Mouse (Mus musculus): Measurements from ENCODE around the gene Mpeg1. TPM values are rescaled to one million over a fixed set of nuclear protein-coding genes. Genes with fewer than 3 reads are reported as not detected.
A peak's percentile ranks its signal among the peaks of the same experiment; 100 is the strongest.

The Mpeg1 gene
- polyA plus RNA-seq, 1 experiment from 2014 or later: 0.97 TPM

GRCm38 (mm10) chr19:12433033-12433432 lies 27.5 kb upstream of the Mpeg1 start:
- Histone ChIP-seq H3K4me3 (ENCODE audit: low read depth, low read length) (no peak overlapping the region), H3K27ac (ENCODE audit: low read depth) (no peak overlapping the region), H3K4me2 (ENCODE audit: low read length) (no peak overlapping the region), H3K4me1 (replicated peaks; ENCODE audit: control insufficient read depth, insufficient read depth, low read length) (no peaks in the 10 kb centered on the region), H3K9me3 (ENCODE audit: control insufficient read depth, low read length) (no peaks in the 10 kb centered on the region), H3K27me3 (replicated peaks; ENCODE audit: control insufficient read depth, insufficient read depth, low read length) (no peaks in the 10 kb centered on the region), H3K36me3 (ENCODE audit: control insufficient read depth, insufficient read depth, low read length) (no peaks in the 10 kb centered on the region), H3K9ac (ENCODE audit: low read length) (no peak overlapping the region)
- 12% methylated on average over 2 of the region's 2 CpGs for WGBS
- ATAC-seq (replicated peaks; ENCODE audit: low FRiP score, low TSS enrichment, low read depth) (peak; percentile 43; the same call in 1 of the 2 replicates), DNase-seq (ENCODE audit: low spot score) (peak; percentile 56)

- no peak for ATAC-seq (replicated peaks; ENCODE audit: low FRiP score, low TSS enrichment, low read depth)
- no peaks in the 10 kb centered on the region for H3K9me3 ChIP-seq (ENCODE audit: control insufficient read depth, low read length)
- WGBS: 88% methylated on average over 4 of the region's 4 CpGs
Observed at GRCm38 (mm10) chr19:12435011-12435416, 25.6 kb upstream of the Mpeg1 start.

GRCm38 (mm10) chr19:12435750-12436524 lies 24.6 kb upstream of the Mpeg1 start:
- ATAC-seq (replicated peaks; ENCODE audit: low FRiP score, low TSS enrichment, low read depth): no peak
- H3K27ac ChIP-seq (ENCODE audit: low read depth): no peak overlapping the region
- 74% methylated on average over 4 of the region's 4 CpGs for WGBS
- no peaks in the 10 kb centered on the region for H3K36me3 ChIP-seq (ENCODE audit: control insufficient read depth, insufficient read depth, low read length)
- H3K4me1 ChIP-seq (replicated peaks; ENCODE audit: control insufficient read depth, insufficient read depth, low read length): no peaks in the 10 kb centered on the region
- no peak overlapping the region for H3K4me2 ChIP-seq (ENCODE audit: low read length)
- H3K9ac ChIP-seq (ENCODE audit: low read length): no peak overlapping the region
- no peaks in the 10 kb centered on the region for H3K27me3 ChIP-seq (replicated peaks; ENCODE audit: control insufficient read depth, insufficient read depth, low read length)
- no peak for DNase-seq (ENCODE audit: low spot score)
- H3K9me3 ChIP-seq (ENCODE audit: control insufficient read depth, low read length): no peaks in the 10 kb centered on the region
- H3K4me3 ChIP-seq (ENCODE audit: low read depth, low read length): no peak overlapping the region

More at GRCm38 (mm10) chr19:12435011-12435416, 25.6 kb upstream of the Mpeg1 start:
- H3K27me3 ChIP-seq (replicated peaks; ENCODE audit: control insufficient read depth, insufficient read depth, low read length): no peaks in the 10 kb centered on the region
- no peak for DNase-seq (ENCODE audit: low spot score)
- no peak overlapping the region for H3K27ac ChIP-seq (ENCODE audit: low read depth)
- H3K4me1 ChIP-seq (replicated peaks; ENCODE audit: control insufficient read depth, insufficient read depth, low read length): no peaks in the 10 kb centered on the region
- no peak overlapping the region for H3K4me3 ChIP-seq (ENCODE audit: low read depth, low read length)
- H3K4me2 ChIP-seq (ENCODE audit: low read length): no peak overlapping the region
- no peaks in the 10 kb centered on the region for H3K36me3 ChIP-seq (ENCODE audit: control insufficient read depth, insufficient read depth, low read length)
- H3K9ac ChIP-seq (ENCODE audit: low read length): no peak overlapping the region

GRCm38 (mm10) chr19:12439581-12439980 lies 21.0 kb upstream of the Mpeg1 start:
- H3K4me3 ChIP-seq (ENCODE audit: low read depth, low read length): no peak overlapping the region
- WGBS: 61% methylated on average over 1 of the region's 1 CpGs
- H3K36me3 ChIP-seq (ENCODE audit: control insufficient read depth, insufficient read depth, low read length): no peaks in the 10 kb centered on the region
- H3K27me3 ChIP-seq (replicated peaks; ENCODE audit: control insufficient read depth, insufficient read depth, low read length): no peaks in the 10 kb centered on the region
- DNase-seq (ENCODE audit: low spot score): no peak
- no peak overlapping the region for H3K9ac ChIP-seq (ENCODE audit: low read length)
- H3K4me1 ChIP-seq (replicated peaks; ENCODE audit: control insufficient read depth, insufficient read depth, low read length): no peaks in the 10 kb centered on the region
- H3K9me3 ChIP-seq (ENCODE audit: control insufficient read depth, low read length): no peaks in the 10 kb centered on the region
- H3K27ac ChIP-seq (ENCODE audit: low read depth): no peak overlapping the region
- ATAC-seq (replicated peaks; ENCODE audit: low FRiP score, low TSS enrichment, low read depth): no peak
- no peak overlapping the region for H3K4me2 ChIP-seq (ENCODE audit: low read length)

- Histone ChIP-seq H3K4me3 (ENCODE audit: low read depth, low read length) (no peak overlapping the region), H3K9ac (ENCODE audit: low read length) (no peak overlapping the region), H3K36me3 (ENCODE audit: control insufficient read depth, insufficient read depth, low read length) (no peaks in the 10 kb centered on the region), H3K9me3 (ENCODE audit: control insufficient read depth, low read length) (no peaks in the 10 kb centered on the region), H3K4me2 (ENCODE audit: low read length) (no peak overlapping the region), H3K27ac (ENCODE audit: low read depth) (no peak overlapping the region), H3K4me1 (replicated peaks; ENCODE audit: control insufficient read depth, insufficient read depth, low read length) (no peaks in the 10 kb centered on the region), H3K27me3 (replicated peaks; ENCODE audit: control insufficient read depth, insufficient read depth, low read length) (no peaks in the 10 kb centered on the region)
- ATAC-seq (replicated peaks; ENCODE audit: low FRiP score, low TSS enrichment, low read depth): no peak
- DNase-seq (ENCODE audit: low spot score): no peak
- WGBS: 76% methylated on average over 5 of the region's 5 CpGs
Observed at GRCm38 (mm10) chr19:12440103-12440725, 20.4 kb upstream of the Mpeg1 start.

GRCm38 (mm10) chr19:12442560-12442959 lies 18.0 kb upstream of the Mpeg1 start:
- DNase-seq (ENCODE audit: low spot score) (no peak), ATAC-seq (replicated peaks; ENCODE audit: low FRiP score, low TSS enrichment, low read depth) (no peak)
- Histone ChIP-seq H3K27ac (ENCODE audit: low read depth) (no peak overlapping the region), H3K4me3 (ENCODE audit: low read depth, low read length) (no peak overlapping the region), H3K9ac (ENCODE audit: low read length) (no peak overlapping the region), H3K9me3 (ENCODE audit: control insufficient read depth, low read length) (no peaks in the 10 kb centered on the region), H3K36me3 (ENCODE audit: control insufficient read depth, insufficient read depth, low read length) (no peaks in the 10 kb centered on the region), H3K4me2 (ENCODE audit: low read length) (no peak overlapping the region), H3K27me3 (replicated peaks; ENCODE audit: control insufficient read depth, insufficient read depth, low read length) (no peaks in the 10 kb centered on the region), H3K4me1 (replicated peaks; ENCODE audit: control insufficient read depth, insufficient read depth, low read length) (no peaks in the 10 kb centered on the region)
- 78% methylated on average over 4 of the region's 4 CpGs for WGBS

- Histone ChIP-seq H3K9me3 (ENCODE audit: control insufficient read depth, low read length) (no peaks in the 10 kb centered on the region), H3K9ac (ENCODE audit: low read length) (no peak overlapping the region), H3K4me1 (replicated peaks; ENCODE audit: control insufficient read depth, insufficient read depth, low read length) (no peaks in the 10 kb centered on the region), H3K27ac (ENCODE audit: low read depth) (no peak overlapping the region), H3K4me3 (ENCODE audit: low read depth, low read length) (no peak overlapping the region), H3K27me3 (replicated peaks; ENCODE audit: control insufficient read depth, insufficient read depth, low read length) (no peaks in the 10 kb centered on the region), H3K36me3 (ENCODE audit: control insufficient read depth, insufficient read depth, low read length) (no peaks in the 10 kb centered on the region), H3K4me2 (ENCODE audit: low read length) (no peak overlapping the region)
- WGBS: 85% methylated on average over 3 of the region's 3 CpGs
- DNase-seq (ENCODE audit: low spot score): no peak
- no peak for ATAC-seq (replicated peaks; ENCODE audit: low FRiP score, low TSS enrichment, low read depth)
Observed at GRCm38 (mm10) chr19:12445014-12445413, 15.6 kb upstream of the Mpeg1 start.

GRCm38 (mm10) chr19:12457401-12458066 lies 3.0 kb upstream of the Mpeg1 start:
- H3K4me2 ChIP-seq (ENCODE audit: low read length): peak overlapping the region; percentile 21; the same call in 1 of the 2 replicates
- H3K27me3 ChIP-seq (replicated peaks; ENCODE audit: control insufficient read depth, insufficient read depth, low read length): no peaks in the 10 kb centered on the region
- H3K4me1 ChIP-seq (replicated peaks; ENCODE audit: control insufficient read depth, insufficient read depth, low read length): peaks cover 4% of the 10 kb centered on the region; the same call in 1 of the 2 replicates
- no peak overlapping the region for H3K4me3 ChIP-seq (ENCODE audit: low read depth, low read length)
- H3K9ac ChIP-seq (ENCODE audit: low read length): no peak overlapping the region
- ATAC-seq (replicated peaks; ENCODE audit: low FRiP score, low TSS enrichment, low read depth) (0 out of 2 replicates have a peak, but pooled peaks have one; percentile 32), DNase-seq (ENCODE audit: low spot score) (no peak)
- H3K36me3 ChIP-seq (ENCODE audit: control insufficient read depth, insufficient read depth, low read length): no peaks in the 10 kb centered on the region
- H3K9me3 ChIP-seq (ENCODE audit: control insufficient read depth, low read length): no peaks in the 10 kb centered on the region
- H3K27ac ChIP-seq (ENCODE audit: low read depth): peak overlapping the region; percentile 18; the same call in 1 of the 2 replicates
- 50% methylated on average over 12 of the region's 12 CpGs for WGBS

Data from intestine, embryonic 14.5 days (tissue).